Mouse (Mus musculus): ENCODE data around the gene Mrtfa.
A peak's percentile ranks its signal among the peaks of the same experiment; 100 is the strongest.

The Mrtfa gene

GRCm38 (mm10) chr15:81197197-81197596, 6.6 kb upstream of the Mrtfa start:
- DNase-seq (ENCODE audit: low read depth, low spot score), result no peak

- peak; percentile 14 for DNase-seq (ENCODE audit: low read depth, low spot score)
These were observed 4.9 kb upstream of the Mrtfa start for GRCm38 (mm10) chr15:81195447-81195846.

GRCm38 (mm10) chr15:81194791-81195190, 4.2 kb upstream of the Mrtfa start:
- no peak for DNase-seq (ENCODE audit: low read depth, low spot score)

- peak; percentile 61 for DNase-seq (ENCODE audit: low read depth, low spot score)
These were observed 2.3 kb upstream of the Mrtfa start for GRCm38 (mm10) chr15:81192858-81193257.

- DNase-seq (ENCODE audit: low read depth, low spot score), result peak; percentile 88
These were observed 1.8 kb upstream of the Mrtfa start for GRCm38 (mm10) chr15:81192316-81192715.

GRCm38 (mm10) chr15:81191303-81191702, 746 bp upstream of the Mrtfa start:
- no peak for DNase-seq (ENCODE audit: low read depth, low spot score)

GRCm38 (mm10) chr15:81190011-81190629, 437 bp downstream of the Mrtfa start:
- no peak for DNase-seq (ENCODE audit: low read depth, low spot score)

- no peak for DNase-seq (ENCODE audit: low read depth, low spot score)
These were observed 1.5 kb downstream of the Mrtfa start for GRCm38 (mm10) chr15:81189061-81189460.

- DNase-seq (ENCODE audit: low read depth, low spot score), result no peak
These were observed 5.6 kb downstream of the Mrtfa start for GRCm38 (mm10) chr15:81184913-81185312.

GRCm38 (mm10) chr15:81181233-81181632, 9.3 kb downstream of the Mrtfa start:
- no peak for DNase-seq (ENCODE audit: low read depth, low spot score)

GRCm38 (mm10) chr15:81179523-81179922, 11.0 kb downstream of the Mrtfa start:
- no peak for DNase-seq (ENCODE audit: low read depth, low spot score)

GRCm38 (mm10) chr15:81178703-81179102, 11.9 kb downstream of the Mrtfa start:
- DNase-seq (ENCODE audit: low read depth, low spot score), result no peak

- no peak for DNase-seq (ENCODE audit: low read depth, low spot score)
These were observed 12.7 kb downstream of the Mrtfa start for GRCm38 (mm10) chr15:81177860-81178259.

GRCm38 (mm10) chr15:81175633-81176032, 14.9 kb downstream of the Mrtfa start:
- DNase-seq (ENCODE audit: low read depth, low spot score), result peak; percentile 39

- DNase-seq (ENCODE audit: low read depth, low spot score), result no peak
These were observed 18.3 kb downstream of the Mrtfa start for GRCm38 (mm10) chr15:81172259-81172658.

- no peak for DNase-seq (ENCODE audit: low read depth, low spot score)
These were observed 21.8 kb downstream of the Mrtfa start for GRCm38 (mm10) chr15:81168735-81169134.

- DNase-seq (ENCODE audit: low read depth, low spot score), result no peak
These were observed 22.7 kb downstream of the Mrtfa start for GRCm38 (mm10) chr15:81167831-81168230.

GRCm38 (mm10) chr15:81166291-81166690, 24.3 kb downstream of the Mrtfa start:
- DNase-seq (ENCODE audit: low read depth, low spot score), result no peak

- peak; percentile 80 for DNase-seq (ENCODE audit: low read depth, low spot score)
These were observed 25.8 kb downstream of the Mrtfa start for GRCm38 (mm10) chr15:81164560-81165310.

- no peak for DNase-seq (ENCODE audit: low read depth, low spot score)
These were observed 29.0 kb downstream of the Mrtfa start for GRCm38 (mm10) chr15:81161571-81161970.

- no peak for DNase-seq (ENCODE audit: low read depth, low spot score)
These were observed 29.9 kb downstream of the Mrtfa start for GRCm38 (mm10) chr15:81160677-81161076.

- DNase-seq (ENCODE audit: low read depth, low spot score), result no peak
These were observed 31.3 kb downstream of the Mrtfa start for GRCm38 (mm10) chr15:81159212-81159611.

- no peak for DNase-seq (ENCODE audit: low read depth, low spot score)
These were observed 31.9 kb downstream of the Mrtfa start for GRCm38 (mm10) chr15:81158517-81159120.

Measured in 3T3-L1 (cell line).